Mouse (Mus musculus) frontal cortex, postnatal 36 days (tissue): ENCODE measurements at regions not wholly inside any gene's neighbourhood (a gene's known extent, or its start where the extent isn't known, plus 50 kb on each side); places are given as distances from the start of the nearest gene placed in this dataset.

ENCODE experiments used
- DNase-seq, 2 experiments: peaks; one replicate each; pipeline ENCODE4 v3.0.0; 2022; ENCODE audit warnings: low spot score in 2 of 2

GRCm38 (mm10) chr8:60372681-60373398 is 130.2 kb downstream of the Gm10283 start:
- no peak for DNase-seq

GRCm38 (mm10) chr8:60348291-60348690 is 154.7 kb downstream of the Gm10283 start:
- no peak for DNase-seq

- DNase-seq = no peak
These were observed 157.1 kb downstream of the Gm10283 start for GRCm38 (mm10) chr8:60345830-60346420.

- DNase-seq = no peak
These were observed 187.5 kb downstream of the Gm10283 start for GRCm38 (mm10) chr8:60315478-60315877.

GRCm38 (mm10) chr8:60313977-60314854 is 188.8 kb downstream of the Gm10283 start:
- DNase-seq = no peak

GRCm38 (mm10) chr8:60310136-60310535 is 192.9 kb downstream of the Gm10283 start:
- DNase-seq = no peak

- no peak for DNase-seq
These were observed 201.7 kb downstream of the Gm10283 start for GRCm38 (mm10) chr8:60301282-60301681.

- no peak for DNase-seq
These were observed 225.7 kb downstream of the Gm10283 start for GRCm38 (mm10) chr8:60277211-60277801.

- DNase-seq = no peak
These were observed 252.7 kb downstream of the Gm10283 start for GRCm38 (mm10) chr8:60250341-60250740.

- no peak for DNase-seq
These were observed 253.3 kb downstream of the Gm10283 start for GRCm38 (mm10) chr8:60249704-60250103.

- DNase-seq = no peak
These were observed 255.4 kb downstream of the Gm10283 start for GRCm38 (mm10) chr8:60247601-60248000.

GRCm38 (mm10) chr8:60241366-60241765 is 261.6 kb downstream of the Gm10283 start:
- peak; percentile 2 to 3 for DNase-seq

- no peak for DNase-seq
These were observed 282.1 kb downstream of the Gm10283 start for GRCm38 (mm10) chr8:60220946-60221345.

- DNase-seq = no peak
These were observed 307.4 kb downstream of the Gm10283 start for GRCm38 (mm10) chr8:60195641-60196040.

- no peak for DNase-seq
These were observed 335.2 kb downstream of the Gm10283 start for GRCm38 (mm10) chr8:60167716-60168272.
